Mouse (Mus musculus) layer of hippocampus, postnatal 36 days (tissue): Measurements from ENCODE around the gene Ddah2. TPM values are rescaled to one million over a fixed set of nuclear protein-coding genes. Genes with fewer than 3 reads are reported as not detected.

Experiments used
- DNase-seq, 2 experiments: peaks; one replicate each; pipeline ENCODE4 v3.0.0; 2022
- total RNA-seq, 2 experiments: library from RNA; stranded (reverse); gene quantifications; 2 replicates each; pipeline ENCODE4 v1.2.3; 2021

Ddah2 gene
- total RNA-seq, 2 experiments from 2014 or later: 16.0 to 18.0 TPM

GRCm38 (mm10) chr17:35105740-35106389 lies 47.0 kb downstream of the Ddah2 start:
- DNase-seq: no peak

DNA sequence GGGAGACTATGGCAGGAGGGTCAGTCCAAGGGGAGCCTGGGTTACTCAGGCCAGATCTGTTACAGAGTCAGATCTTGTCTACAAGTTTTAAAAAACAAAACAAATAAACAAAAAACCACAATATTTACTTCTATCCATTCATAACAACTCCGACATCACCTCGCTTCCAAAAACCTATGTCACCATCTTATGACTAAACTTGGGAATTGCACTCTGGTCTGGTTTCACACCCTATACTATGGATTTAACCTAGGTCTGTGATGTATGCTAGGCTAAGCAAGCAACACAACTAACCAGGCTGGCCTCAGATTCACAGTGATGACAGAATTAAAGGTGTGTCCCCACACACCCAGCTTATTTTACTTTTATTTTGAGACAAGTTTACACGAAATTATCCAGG lies 47.7 kb downstream of the Ddah2 start:
- DNase-seq: no peak

- no peak for DNase-seq
Observed at GRCm38 (mm10) chr17:35108097-35108496, 49.3 kb downstream of the Ddah2 start, which contains the start of gene Ly6g5c. Gene Ly6g5c, plus strand, starts transcription at chr17:35108279.

Other genes starting within 250 kb of the Ddah2 start
- gene Stk19, start 222.1 kb upstream of the Ddah2 start, total RNA-seq: 10 to 100 TPM; 54.9 to 61.0 TPM
- gene Dxo, start 222.0 kb upstream of the Ddah2 start, total RNA-seq: 10 to 100 TPM; 37.1 to 43.9 TPM
- 10 to 100 TPM; 69.5 to 72.4 TPM for gene Skiv2l, start 208.8 kb upstream of the Ddah2 start, total RNA-seq
- 10 to 100 TPM; 29.2 to 32.1 TPM for gene Nelfe, start 208.6 kb upstream of the Ddah2 start, total RNA-seq
- gene Cfb, start 196.5 kb upstream of the Ddah2 start, total RNA-seq: under 1 TPM in 1 of 2 experiments, not detected in 1; 0.23 TPM
- gene Zbtb12, start 179.6 kb upstream of the Ddah2 start, total RNA-seq: 1 to 10 TPM; 6.9 to 8.0 TPM
- not detected for gene Gm20547, start 177.0 kb upstream of the Ddah2 start, total RNA-seq
- 1 to 10 TPM in 1 of 2 experiments, under 1 TPM in 1; 0.22 to 2.0 TPM for gene C2, start 160.8 kb upstream of the Ddah2 start, total RNA-seq
- gene Ehmt2, start 160.6 kb upstream of the Ddah2 start, total RNA-seq: 100 to 1,000 TPM; 175 to 182 TPM
- gene Slc44a4, start 144.6 kb upstream of the Ddah2 start, total RNA-seq: under 1 TPM in 1 of 2 experiments, not detected in 1; 0.28 TPM
- 10 to 100 TPM; 37.6 to 41.2 TPM for gene Neu1, start 127.8 kb upstream of the Ddah2 start, total RNA-seq
- 10 to 100 TPM; 28.0 to 35.6 TPM for gene Hspa1b, start 99.8 kb upstream of the Ddah2 start, total RNA-seq
- not detected for gene Gm20481, start 89.1 kb upstream of the Ddah2 start, total RNA-seq
- 10 to 100 TPM; 19.1 to 26.6 TPM for gene Hspa1a, start 86.9 kb upstream of the Ddah2 start, total RNA-seq
- gene Hspa1l, start 86.3 kb upstream of the Ddah2 start, total RNA-seq: under 1 TPM; 0.42 to 0.48 TPM
- gene Lsm2, start 77.2 kb upstream of the Ddah2 start, total RNA-seq: 10 to 100 TPM; 17.3 to 19.1 TPM
- 10 to 100 TPM; 45.1 to 50.1 TPM for gene Vars, start 58.0 kb upstream of the Ddah2 start, total RNA-seq
- under 1 TPM; 0.22 to 0.33 TPM for gene Vwa7, start 42.5 kb upstream of the Ddah2 start, total RNA-seq
- gene Sapcd1, start 31.0 kb upstream of the Ddah2 start, total RNA-seq: under 1 TPM; 0.62 to 0.94 TPM
- gene Msh5, start 12.3 kb upstream of the Ddah2 start, total RNA-seq: under 1 TPM; 0.62 to 0.73 TPM
- 10 to 100 TPM in 1 of 2 experiments, 1 to 10 TPM in 1; 6.7 to 11.5 TPM for gene Clic1, start 9.1 kb upstream of the Ddah2 start, total RNA-seq
- gene Ly6g6c, start 6.4 kb downstream of the Ddah2 start, total RNA-seq: not detected
- not detected for gene Mpig6b, start 7.1 kb downstream of the Ddah2 start, total RNA-seq
- 1 to 10 TPM; 3.6 to 5.4 TPM for gene Ly6g6e, start 17.9 kb downstream of the Ddah2 start, total RNA-seq
- gene Ly6g6d, start 19.0 kb downstream of the Ddah2 start, total RNA-seq: 1 to 10 TPM in 1 of 2 experiments, under 1 TPM in 1; 0.99 to 2.1 TPM
- gene Ly6g6f, start 26.6 kb downstream of the Ddah2 start, total RNA-seq: not detected
- gene Abhd16a, start 30.2 kb downstream of the Ddah2 start, total RNA-seq: 100 to 1,000 TPM; 101 to 102 TPM
- gene Ly6g5c, start 49.2 kb downstream of the Ddah2 start, total RNA-seq: not detected
- gene Ly6g5b, start 56.4 kb downstream of the Ddah2 start, total RNA-seq: under 1 TPM in 1 of 2 experiments, not detected in 1; 0.70 TPM
- gene Gpank1, start 62.4 kb downstream of the Ddah2 start, total RNA-seq: 10 to 100 TPM; 13.0 to 15.2 TPM
- 100 to 1,000 TPM; 169 to 176 TPM for gene Csnk2b, start 63.0 kb downstream of the Ddah2 start, total RNA-seq
- 10 to 100 TPM; 25.6 to 29.3 TPM for gene D17H6S53E, start 67.3 kb downstream of the Ddah2 start, total RNA-seq
- gene Apom, start 73.0 kb downstream of the Ddah2 start, total RNA-seq: not detected
- gene Bag6, start 76.1 kb downstream of the Ddah2 start, total RNA-seq: 100 to 1,000 TPM; 304 to 319 TPM
- gene Prrc2a, start 105.9 kb downstream of the Ddah2 start, total RNA-seq: 100 to 1,000 TPM; 315 to 340 TPM
- gene Aif1, start 117.0 kb downstream of the Ddah2 start, total RNA-seq: 10 to 100 TPM; 10.1 to 10.9 TPM
- gene Lst1, start 129.4 kb downstream of the Ddah2 start, total RNA-seq: 1 to 10 TPM; 7.1 to 7.7 TPM
- under 1 TPM in 1 of 2 experiments, not detected in 1; 0.30 TPM for gene Ltb, start 135.4 kb downstream of the Ddah2 start, total RNA-seq
- gene Tnf, start 143.0 kb downstream of the Ddah2 start, total RNA-seq: not detected
- under 1 TPM; 0.28 to 0.42 TPM for gene Lta, start 146.3 kb downstream of the Ddah2 start, total RNA-seq
- gene Gm16181, start 161.8 kb downstream of the Ddah2 start, total RNA-seq: not detected
- 100 to 1,000 TPM; 602 to 647 TPM for gene Atp6v1g2, start 174.6 kb downstream of the Ddah2 start, total RNA-seq
- 10 to 100 TPM; 13.3 to 13.6 TPM for gene Nfkbil1, start 176.8 kb downstream of the Ddah2 start, total RNA-seq
- gene Ddx39b, start 182.7 kb downstream of the Ddah2 start, total RNA-seq: 100 to 1,000 TPM; 220 to 232 TPM
- gene H2-D1, start 203.7 kb downstream of the Ddah2 start, total RNA-seq: 10 to 100 TPM; 13.4 to 18.0 TPM